In the genomic region with DNA sequence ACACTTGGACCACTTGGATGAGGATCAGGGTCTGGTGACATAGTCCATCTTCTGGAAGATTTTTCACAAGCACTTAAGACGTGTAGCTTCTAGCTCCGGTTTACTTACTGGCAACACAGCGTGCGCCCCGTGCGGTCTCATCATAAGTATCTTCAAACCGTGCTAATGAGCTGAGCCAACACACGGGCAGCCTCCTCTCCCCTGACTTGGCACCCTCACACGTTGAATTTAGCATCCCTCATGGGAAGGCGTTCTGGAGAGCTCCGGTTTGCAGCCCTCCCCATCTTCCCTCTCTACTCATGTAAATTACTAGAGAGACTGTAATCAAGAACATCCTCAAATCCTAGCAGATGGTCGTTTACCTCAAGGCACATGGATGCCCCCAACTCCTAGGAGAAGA, we compare ENCODE assay signal across 11 mouse cellular contexts.
DNase-seq lines count a peak whose midpoint lies in the region; ATAC-seq lines count a peak whose summit lies in the region.
"Had no signal": no experiment of that assay in that cellular context is flagged by ENCODE, and none has a peak within 500 bp of the region (broad histone marks: within the 10 kb centered on the region; RNA-seq: fewer than 3 reads in every experiment).

No protein-coding gene starts in this region.

- ATAC-seq in frontal cortex, adult (ENCODE audit: low TSS enrichment) = peak; percentile 85
- ATAC-seq: intestine, embryonic 15.5 days; lung, postnatal 0 days had no signal

- DNase-seq in cerebellum, postnatal 25 days = peak; percentile 13 to 14
- DNase-seq in cerebellum, postnatal 4 days (ENCODE audit: low spot score in 2 of 2) = no peak
- DNase-seq in frontal cortex, postnatal 25 days (ENCODE audit: low spot score in 2 of 2) = no peak
- peak; percentile 50 to 64 for DNase-seq in right cerebral cortex, postnatal 10 days (ENCODE audit: low spot score in 2 of 2)
- DNase-seq in right cerebral cortex, postnatal 36 days (ENCODE audit: low spot score in 2 of 2) = no peak
- peak; percentile 17 for DNase-seq in telencephalon, adult 2 months (ENCODE audit: low read depth, low spot score)
- no peak for DNase-seq in embryo, embryonic 11 days
- DNase-seq: thymus, adult 18-20 months had no signal

Comparison
In these comparisons a context has a peak if more than half of its experiments do, and no peak if none do; other contexts are left out.
1. DNase-seq: peak in cerebellum, postnatal 25 days (2 of 2), right cerebral cortex, postnatal 10 days (2 of 2) and telencephalon, adult 2 months (single experiment); none in cerebellum, postnatal 4 days (0 of 2), frontal cortex, postnatal 25 days (0 of 2), right cerebral cortex, postnatal 36 days (0 of 2) and embryo, embryonic 11 days (single experiment).